Mouse (Mus musculus): ENCODE results near the gene Gm48551. TPM values are rescaled to one million over a fixed set of nuclear protein-coding genes. Genes with fewer than 3 reads are reported as not detected.

The Gm48551 gene
- total RNA-seq, 1 experiment from 2014 or later: 6.9 TPM

- ATAC-seq (replicated peaks in 1 of 2; ENCODE audit: insufficient read depth in 1 of 2, low FRiP score in 2 of 2, low TSS enrichment in 1 of 2, low read depth in 1 of 2, poor library complexity in 2 of 2, severe bottlenecking in 2 of 2): no peak
Observed at GRCm38 (mm10) chr10:81430831-81431525, 46.7 kb downstream of the Gm48551 start.

GRCm38 (mm10) chr10:81431526-81432168 is 47.4 kb downstream of the Gm48551 start:
- ATAC-seq (replicated peaks in 1 of 2; ENCODE audit: insufficient read depth in 1 of 2, low FRiP score in 2 of 2, low TSS enrichment in 1 of 2, low read depth in 1 of 2, poor library complexity in 2 of 2, severe bottlenecking in 2 of 2): no peak; a peak in 1 of 4 replicates

- no peak for ATAC-seq (replicated peaks in 1 of 2; ENCODE audit: insufficient read depth in 1 of 2, low FRiP score in 2 of 2, low TSS enrichment in 1 of 2, low read depth in 1 of 2, poor library complexity in 2 of 2, severe bottlenecking in 2 of 2)
Observed at GRCm38 (mm10) chr10:81432169-81432867, 48.1 kb downstream of the Gm48551 start.

GRCm38 (mm10) chr10:81432868-81433262 is 48.6 kb downstream of the Gm48551 start:
- peak; percentile 80 to 88 for ATAC-seq (replicated peaks in 1 of 2; ENCODE audit: insufficient read depth in 1 of 2, low FRiP score in 2 of 2, low TSS enrichment in 1 of 2, low read depth in 1 of 2, poor library complexity in 2 of 2, severe bottlenecking in 2 of 2)

- ATAC-seq (replicated peaks in 1 of 2; ENCODE audit: insufficient read depth in 1 of 2, low FRiP score in 2 of 2, low TSS enrichment in 1 of 2, low read depth in 1 of 2, poor library complexity in 2 of 2, severe bottlenecking in 2 of 2): peak; percentile 42 to 50; a peak in 3 of 4 replicates
Observed at GRCm38 (mm10) chr10:81433541-81434289, 49.4 kb downstream of the Gm48551 start.

- no peak for ATAC-seq (replicated peaks in 1 of 2; ENCODE audit: insufficient read depth in 1 of 2, low FRiP score in 2 of 2, low TSS enrichment in 1 of 2, low read depth in 1 of 2, poor library complexity in 2 of 2, severe bottlenecking in 2 of 2)
Observed at GRCm38 (mm10) chr10:81434361-81435263, 50.3 kb downstream of the Gm48551 start.

- no peak for ATAC-seq (replicated peaks in 1 of 2; ENCODE audit: insufficient read depth in 1 of 2, low FRiP score in 2 of 2, low TSS enrichment in 1 of 2, low read depth in 1 of 2, poor library complexity in 2 of 2, severe bottlenecking in 2 of 2)
Observed at GRCm38 (mm10) chr10:81435436-81435835, 51.2 kb downstream of the Gm48551 start.

GRCm38 (mm10) chr10:81441019-81441418 is 56.8 kb downstream of the Gm48551 start:
- peak; percentile 65 to 81; a peak in 3 of 4 replicates for ATAC-seq (replicated peaks in 1 of 2; ENCODE audit: insufficient read depth in 1 of 2, low FRiP score in 2 of 2, low TSS enrichment in 1 of 2, low read depth in 1 of 2, poor library complexity in 2 of 2, severe bottlenecking in 2 of 2)

Other genes with a start within 250 kb of the Gm48551 start
- gene Zbtb7a, start 249.2 kb upstream of the Gm48551 start, total RNA-seq (2017): 7.4 and 13.0 TPM in 2 replicates
- 7.3 and 8.7 TPM in 2 replicates for gene Pias4, start 216.5 kb upstream of the Gm48551 start, total RNA-seq (2017)
- 1,714 and 1,773 TPM in 2 replicates for gene Eef2, start 207.8 kb upstream of the Gm48551 start, total RNA-seq (2017)
- gene Dapk3, start 201.5 kb upstream of the Gm48551 start, total RNA-seq (2017): 29.9 and 30.6 TPM in 2 replicates
- not detected in 2 replicates for gene 4930442H23Rik, start 200.6 kb upstream of the Gm48551 start, total RNA-seq (2017)
- not detected in 2 replicates for gene Nmrk2, start 182.4 kb upstream of the Gm48551 start, total RNA-seq (2017)
- gene Atcay, start 153.6 kb upstream of the Gm48551 start, total RNA-seq (2017): not detected in 2 replicates
- 0.65 and 6.8 TPM in 2 replicates for gene Zfr2, start 151.3 kb upstream of the Gm48551 start, total RNA-seq (2017)
- gene Matk, start 131.5 kb upstream of the Gm48551 start, total RNA-seq (2017): 27.9 and 30.8 TPM in 2 replicates
- gene Mrpl54, start 117.5 kb upstream of the Gm48551 start, total RNA-seq (2017): 125 and 132 TPM in 2 replicates
- gene Apba3, start 117.5 kb upstream of the Gm48551 start, total RNA-seq (2017): 10.5 and 21.6 TPM in 2 replicates
- 4.6 and 10.4 TPM in 2 replicates for gene Tjp3, start 92.9 kb upstream of the Gm48551 start, total RNA-seq (2017)
- gene Pip5k1c, start 91.5 kb upstream of the Gm48551 start, total RNA-seq (2017): 48.8 and 67.1 TPM in 2 replicates
- 25.7 and 33.1 TPM in 2 replicates for gene Cactin, start 63.4 kb upstream of the Gm48551 start, total RNA-seq (2017)
- gene Tbxa2r, start 55.7 kb upstream of the Gm48551 start, total RNA-seq (2017): 3.0 and 4.6 TPM in 2 replicates
- gene Gipc3, start 41.2 kb upstream of the Gm48551 start, total RNA-seq (2017): 0.10 and 0.56 TPM in 2 replicates
- 25.6 and 37.4 TPM in 2 replicates for gene Hmg20b, start 34.0 kb upstream of the Gm48551 start, total RNA-seq (2017)
- gene Mfsd12, start 27.0 kb upstream of the Gm48551 start, total RNA-seq (2017): 10.4 and 16.9 TPM in 2 replicates
- gene 4930404N11Rik, start 18.6 kb upstream of the Gm48551 start, total RNA-seq (2017): 1.1 and 3.3 TPM in 2 replicates
- 11.6 and 17.2 TPM in 2 replicates for gene Fzr1, start 6.0 kb upstream of the Gm48551 start, total RNA-seq (2017)
- gene Dohh, start within 50 bp of the Gm48551 start, total RNA-seq (2017): 13.2 and 15.3 TPM in 2 replicates
- not detected in 2 replicates for gene Gm48552, start 4.5 kb downstream of the Gm48551 start, total RNA-seq (2017)
- gene Smim24, start 8.6 kb downstream of the Gm48551 start, total RNA-seq (2017): 17.4 and 20.4 TPM in 2 replicates
- gene Nfic, start 71.2 kb downstream of the Gm48551 start, total RNA-seq (2017): 10.8 and 12.1 TPM in 2 replicates
- gene Celf5, start 98.2 kb downstream of the Gm48551 start, total RNA-seq (2017): 0.60 TPM in 1 of 2 replicates, not detected in the other
- gene Ncln, start 111.9 kb downstream of the Gm48551 start, total RNA-seq (2017): 39.1 and 41.4 TPM in 2 replicates
- 14.0 and 21.4 TPM in 2 replicates for gene S1pr4, start 115.7 kb downstream of the Gm48551 start, total RNA-seq (2017)
- gene Gna15, start 139.8 kb downstream of the Gm48551 start, total RNA-seq (2017): 25.3 and 40.2 TPM in 2 replicates
- 5.6 and 5.8 TPM in 2 replicates for gene Gna11, start 160.7 kb downstream of the Gm48551 start, total RNA-seq (2017)
- gene Aes, start 175.0 kb downstream of the Gm48551 start, total RNA-seq (2017): 204 and 238 TPM in 2 replicates
- 11.2 and 11.8 TPM in 2 replicates for gene Tle2, start 190.1 kb downstream of the Gm48551 start, total RNA-seq (2017)
- 22.9 and 47.4 TPM in 2 replicates for gene Tle6, start 216.6 kb downstream of the Gm48551 start, total RNA-seq (2017)
- gene BC025920, start 221.8 kb downstream of the Gm48551 start, total RNA-seq (2017): 2.9 and 3.5 TPM in 2 replicates
- 2.8 and 3.1 TPM in 2 replicates for gene Sirt6, start 243.3 kb downstream of the Gm48551 start, total RNA-seq (2017)
- gene Ankrd24, start 244.1 kb downstream of the Gm48551 start, total RNA-seq (2017): 3.5 and 8.1 TPM in 2 replicates

Measured in hematopoietic stem cell, adult 5-6 weeks (primary cell).